Mouse (Mus musculus): ENCODE measurements around the gene Agfg2.
A peak's percentile ranks its signal among the peaks of the same experiment; 100 is the strongest.

The Agfg2 gene

GRCm38 (mm10) chr5:137610056-137610455 is 74.5 kb downstream of the Agfg2 start:
- DNase-seq (ENCODE audit: low spot score): no peak

GRCm38 (mm10) chr5:137609292-137609691 is 75.2 kb downstream of the Agfg2 start:
- DNase-seq (ENCODE audit: low spot score): no peak

DNA sequence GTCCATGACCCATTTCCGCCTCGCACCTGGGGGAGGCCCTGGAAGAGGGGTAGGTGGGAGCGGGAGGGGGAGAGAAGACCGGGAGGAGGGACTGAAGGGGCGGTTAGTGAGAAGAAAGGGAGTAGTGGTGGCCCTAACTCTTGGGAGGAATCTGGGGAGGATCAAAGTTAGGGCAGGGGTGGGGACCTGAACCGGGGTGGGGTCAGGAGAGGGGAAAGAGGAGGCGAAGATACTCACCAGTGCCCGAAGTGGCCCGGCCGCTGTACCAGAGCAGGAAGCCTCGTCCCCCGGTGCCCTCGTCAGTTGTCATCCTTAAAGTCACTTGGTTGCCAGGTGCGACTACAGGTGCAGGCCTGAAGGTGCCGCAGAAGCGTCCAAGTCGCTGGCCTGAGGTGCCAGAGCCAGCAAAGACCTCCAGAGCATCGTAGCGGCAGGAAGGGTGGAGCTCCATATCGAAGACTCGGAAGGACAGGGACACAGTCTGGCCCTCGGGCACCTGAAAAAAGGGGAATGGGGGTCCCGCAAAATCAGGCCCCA is 75.8 kb downstream of the Agfg2 start:
- no peak for DNase-seq (ENCODE audit: low spot score)

- DNase-seq (ENCODE audit: low spot score): peak; percentile 33
Observed at GRCm38 (mm10) chr5:137607860-137608653, 76.5 kb downstream of the Agfg2 start.

DNA sequence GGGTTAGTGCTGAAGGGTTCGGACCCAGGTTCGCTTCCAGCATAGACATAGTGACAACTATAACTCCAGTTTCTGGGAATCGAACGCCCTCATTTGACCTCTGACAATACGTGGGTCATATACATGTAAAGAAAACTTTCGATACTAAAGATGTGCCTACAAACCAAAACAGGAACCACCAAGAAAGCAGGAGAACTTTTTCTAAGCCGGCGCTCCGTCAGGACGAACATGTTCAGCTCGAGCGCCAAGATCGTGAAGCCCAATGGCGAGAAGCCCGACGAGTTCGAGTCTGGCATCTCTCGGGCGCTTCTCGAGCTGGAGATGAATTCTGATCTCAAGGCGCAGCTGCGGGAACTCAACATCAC is 83.2 kb downstream of the Agfg2 start:
- DNase-seq (ENCODE audit: low spot score): no peak

DNA sequence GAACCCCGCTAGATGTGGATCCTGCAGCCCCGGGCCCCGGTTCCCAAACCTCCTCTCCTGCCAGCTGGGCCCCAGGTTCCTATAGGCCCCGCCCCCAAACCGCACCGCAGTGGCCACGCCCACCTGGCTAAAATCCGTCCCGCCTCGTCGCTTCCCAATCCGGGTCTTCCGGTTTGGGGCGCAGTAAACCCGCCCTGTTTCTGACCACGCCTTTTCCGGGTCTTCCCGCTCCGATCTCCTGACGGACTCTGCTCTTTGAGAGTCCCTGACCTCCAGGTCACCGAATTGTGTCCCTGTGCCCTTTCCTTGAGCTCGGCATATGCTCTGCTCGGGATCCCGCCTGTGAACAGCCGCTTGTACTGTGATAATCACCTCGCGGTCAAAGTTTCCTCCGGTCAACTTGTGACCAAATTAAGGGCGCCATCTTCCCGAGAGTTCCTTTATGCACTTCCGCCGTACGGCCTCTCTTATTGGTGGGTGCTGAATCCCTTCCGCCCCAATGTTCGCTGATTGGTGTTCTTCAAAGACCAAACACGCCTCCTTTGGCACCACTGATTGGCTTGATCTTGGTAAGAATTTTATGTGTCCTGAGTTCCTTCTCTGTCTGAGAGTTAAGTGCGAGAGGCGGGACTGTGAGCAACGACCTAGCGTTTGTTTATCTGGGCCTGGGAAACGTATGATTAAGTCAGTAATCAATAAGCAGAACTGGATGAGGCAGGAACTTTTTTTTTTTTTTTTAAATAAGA is 83.7 kb downstream of the Agfg2 start, which contains the start of gene Mospd3:
TSS of gene Mospd3 (minus strand) at position 440 of the 746 bp plus-strand sequence.
- peak; percentile 98 for DNase-seq (ENCODE audit: low spot score)
